Mouse (Mus musculus): ENCODE measurements around the gene Itga6. TPM values are rescaled to one million over a fixed set of nuclear protein-coding genes. Genes with fewer than 3 reads are reported as not detected.
"Not testable (repeated sequence)": the region's sequence is repeated elsewhere in the genome, so short reads cannot be mapped to it uniquely, and the experiment has no call there.

Itga6 gene
- polyA plus RNA-seq, 1 experiment from 2014 or later = 84.8 TPM

DNA sequence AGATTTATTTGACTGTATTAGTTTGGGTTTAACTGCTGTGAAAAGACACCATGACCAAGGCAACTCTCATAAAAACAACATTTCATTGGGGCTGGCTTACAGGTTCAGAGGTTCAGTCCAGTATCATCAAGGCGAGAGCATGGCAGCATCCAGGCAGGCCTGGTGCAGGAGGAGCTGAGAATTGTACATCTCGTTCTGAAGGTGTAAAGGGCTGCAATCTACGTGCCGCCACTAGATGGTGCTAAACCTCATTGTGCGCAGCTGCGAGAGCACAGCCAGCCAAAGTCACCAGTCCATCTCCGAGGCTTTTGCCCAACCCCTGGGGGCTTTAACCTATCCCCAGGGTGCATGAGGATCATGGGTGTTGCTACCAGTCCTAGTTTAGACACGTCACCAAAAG lies 106.7 kb downstream of the Itga6 start:
- H3K36me3 ChIP-seq (ENCODE audit: inconsistent target) = peaks cover 72% of the 10 kb centered on the region
- H3K79me2 ChIP-seq (ENCODE audit: inconsistent target); H3K4me3 ChIP-seq (ENCODE audit: inconsistent target); H3K27ac ChIP-seq: not testable (repeated sequence)
- WGBS (ENCODE audit: missing documents) = 50% methylated on average over 1 of the region's 8 CpGs

DNA sequence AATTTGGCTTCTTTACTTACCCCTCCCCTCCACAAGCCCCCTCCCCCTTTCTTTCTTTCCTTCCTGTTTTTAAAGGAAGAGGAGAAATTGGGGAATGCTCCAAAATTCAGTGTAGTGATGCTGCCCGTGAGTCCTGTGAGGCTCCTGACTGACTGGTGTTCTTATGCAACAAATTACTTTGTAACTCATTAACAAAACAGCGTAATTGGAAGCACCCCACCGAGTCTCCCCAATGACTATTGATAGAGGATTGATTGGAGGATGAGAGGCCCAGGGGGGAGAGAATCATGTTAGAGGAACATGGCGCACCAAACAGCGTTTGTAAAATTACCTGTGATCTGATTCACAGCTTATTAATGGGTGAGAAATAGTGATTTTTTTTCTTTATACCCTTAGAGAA lies 109.7 kb downstream of the Itga6 start:
- 83% methylated on average over 5 of the region's 5 CpGs for WGBS (ENCODE audit: missing documents)
- H3K36me3 ChIP-seq (ENCODE audit: inconsistent target) = peaks cover 49% of the 10 kb centered on the region
- no peaks in the 10 kb centered on the region for H3K79me2 ChIP-seq (ENCODE audit: inconsistent target)
- no peak overlapping the region for H3K4me3 ChIP-seq (ENCODE audit: inconsistent target)
- no peak overlapping the region for H3K27ac ChIP-seq

DNA sequence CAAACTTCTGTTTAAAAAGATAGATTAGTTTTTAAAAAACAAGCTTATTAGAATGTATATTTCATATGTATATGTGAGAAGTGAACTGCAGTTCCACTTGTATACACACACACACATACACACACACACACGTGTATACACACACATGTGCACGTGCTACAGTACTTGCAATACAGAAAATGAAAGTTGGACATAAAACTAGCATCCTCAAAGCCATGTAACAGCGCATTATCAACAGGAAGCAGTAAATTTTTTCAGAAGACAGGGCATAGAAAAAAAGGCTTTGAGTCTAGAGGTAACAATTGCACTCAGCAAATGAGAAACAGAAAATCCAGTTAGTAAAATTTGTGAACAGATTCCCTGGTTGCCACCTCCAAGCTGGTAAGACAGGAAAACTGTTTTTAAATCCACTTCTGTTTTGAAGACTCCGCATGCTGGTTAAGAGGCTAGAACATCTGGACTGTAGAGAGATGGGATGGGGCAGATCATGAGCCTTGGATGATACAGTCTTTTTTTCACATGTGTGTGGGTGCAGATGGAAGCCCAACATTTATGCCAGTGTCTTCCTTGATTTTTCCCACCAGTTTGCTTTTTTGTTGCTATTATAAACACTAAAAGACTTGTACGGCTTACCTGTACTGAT lies 118.2 kb downstream of the Itga6 start:
- H3K4me3 ChIP-seq (ENCODE audit: inconsistent target) = no peak overlapping the region
- H3K79me2 ChIP-seq (ENCODE audit: inconsistent target) = no peaks in the 10 kb centered on the region
- H3K36me3 ChIP-seq (ENCODE audit: inconsistent target) = no peaks in the 10 kb centered on the region
- WGBS (ENCODE audit: missing documents) = 53% methylated on average over 5 of the region's 5 CpGs
- H3K27ac ChIP-seq = no peak overlapping the region

DNA sequence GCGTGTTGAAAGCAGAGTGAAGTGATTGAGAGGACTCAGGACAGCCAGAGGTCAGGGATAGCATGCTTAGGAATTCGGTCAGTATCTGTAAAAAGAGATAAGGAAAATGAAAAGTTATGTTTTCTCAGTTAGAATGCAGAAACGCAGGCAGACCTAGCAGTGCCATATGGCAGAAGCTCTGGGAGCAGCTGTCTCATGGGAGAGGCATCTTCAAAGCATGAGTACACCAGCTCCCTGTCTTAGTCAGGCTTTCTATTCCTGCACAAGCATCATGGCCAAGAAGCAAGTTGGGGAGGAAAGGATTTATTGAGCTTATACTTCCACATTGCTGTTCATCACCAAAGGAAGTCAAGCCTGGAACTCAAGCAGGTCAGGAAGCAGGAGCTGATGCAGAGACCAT lies 119.6 kb downstream of the Itga6 start:
- no peak overlapping the region for H3K27ac ChIP-seq
- H3K4me3 ChIP-seq (ENCODE audit: inconsistent target) = no peak overlapping the region
- H3K36me3 ChIP-seq (ENCODE audit: inconsistent target) = no peaks in the 10 kb centered on the region
- H3K79me2 ChIP-seq (ENCODE audit: inconsistent target) = no peaks in the 10 kb centered on the region
- 89% methylated on average over 3 of the region's 3 CpGs for WGBS (ENCODE audit: missing documents)

DNA sequence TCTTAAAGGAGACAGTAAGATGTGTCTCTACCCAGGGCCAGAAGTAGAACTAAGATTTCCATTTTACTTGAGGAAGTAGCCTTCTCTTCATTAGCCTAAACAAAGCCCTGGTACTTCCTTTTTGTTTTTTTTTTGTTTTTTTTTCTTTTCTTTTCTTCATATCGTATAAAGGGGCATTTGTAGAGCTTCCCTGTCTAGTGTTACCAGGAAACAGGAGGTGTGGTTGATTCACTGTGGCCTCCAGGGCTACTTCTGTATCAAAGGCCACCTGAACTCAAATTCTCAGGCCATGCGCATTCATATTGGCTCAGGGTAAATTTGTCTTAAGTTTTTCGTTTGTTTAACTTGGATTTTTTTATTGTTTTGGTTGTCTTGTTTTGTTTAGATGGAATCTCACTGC lies 120.5 kb downstream of the Itga6 start:
- peak overlapping the region; percentile 60 for H3K27ac ChIP-seq
- H3K4me3 ChIP-seq (ENCODE audit: inconsistent target) = no peak overlapping the region
- 46% methylated on average over 3 of the region's 3 CpGs for WGBS (ENCODE audit: missing documents)
- H3K36me3 ChIP-seq (ENCODE audit: inconsistent target) = no peaks in the 10 kb centered on the region
- no peaks in the 10 kb centered on the region for H3K79me2 ChIP-seq (ENCODE audit: inconsistent target)

DNA sequence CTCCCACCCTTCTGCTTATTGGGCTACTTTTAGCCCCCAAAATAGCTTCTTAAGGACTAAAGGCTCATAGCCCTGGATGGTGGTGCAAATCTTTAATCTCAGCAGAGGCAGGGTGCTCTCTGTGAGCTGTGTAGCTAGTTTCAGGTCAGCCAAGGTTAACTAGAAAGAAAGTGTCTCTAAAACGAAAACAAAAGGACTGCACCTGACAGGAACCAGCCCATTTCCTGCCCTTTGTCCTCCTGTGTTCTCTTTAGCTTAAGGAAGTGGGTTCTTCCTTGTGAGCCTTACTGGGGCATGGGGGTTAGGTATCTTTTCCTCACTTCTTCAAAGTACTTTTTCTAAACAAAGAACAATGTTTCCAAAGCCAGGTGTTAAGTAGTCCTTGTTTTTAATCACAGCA lies 121.1 kb downstream of the Itga6 start:
- Histone ChIP-seq H3K36me3 (ENCODE audit: inconsistent target) (no peaks in the 10 kb centered on the region), H3K27ac (peak overlapping the region; percentile 60)
- WGBS (ENCODE audit: missing documents) = 4% methylated on average over 1 of the region's 1 CpGs

DNA sequence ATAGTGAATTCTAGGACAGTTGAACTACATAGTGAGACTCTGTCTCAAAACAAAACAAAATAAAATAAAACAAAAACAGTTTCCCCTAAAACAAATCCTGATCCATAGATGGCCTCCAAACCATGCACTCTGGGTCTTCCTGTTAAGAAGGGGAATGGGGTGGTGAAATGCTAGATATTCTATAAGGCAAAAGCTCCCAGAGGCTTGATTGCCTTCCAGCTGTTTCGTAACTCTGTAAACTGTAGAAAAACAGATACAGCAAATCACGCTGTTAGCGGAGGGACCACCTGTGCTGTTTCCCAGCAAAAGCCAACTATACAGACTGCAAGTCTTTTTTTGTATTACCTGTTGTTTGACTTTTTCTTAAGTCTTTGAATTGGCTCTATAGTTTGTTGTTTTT lies 121.6 kb downstream of the Itga6 start:
- no peaks in the 10 kb centered on the region for H3K79me2 ChIP-seq (ENCODE audit: inconsistent target)
- H3K36me3 ChIP-seq (ENCODE audit: inconsistent target) = no peaks in the 10 kb centered on the region
- WGBS (ENCODE audit: missing documents) = 21% methylated on average over 3 of the region's 3 CpGs
- H3K27ac ChIP-seq = peak overlapping the region; percentile 60
- no peak overlapping the region for H3K4me3 ChIP-seq (ENCODE audit: inconsistent target)

More for the DNA sequence above, 121.1 kb downstream of the Itga6 start:
- H3K4me3 ChIP-seq (ENCODE audit: inconsistent target) = no peak overlapping the region
- H3K79me2 ChIP-seq (ENCODE audit: inconsistent target) = no peaks in the 10 kb centered on the region

DNA sequence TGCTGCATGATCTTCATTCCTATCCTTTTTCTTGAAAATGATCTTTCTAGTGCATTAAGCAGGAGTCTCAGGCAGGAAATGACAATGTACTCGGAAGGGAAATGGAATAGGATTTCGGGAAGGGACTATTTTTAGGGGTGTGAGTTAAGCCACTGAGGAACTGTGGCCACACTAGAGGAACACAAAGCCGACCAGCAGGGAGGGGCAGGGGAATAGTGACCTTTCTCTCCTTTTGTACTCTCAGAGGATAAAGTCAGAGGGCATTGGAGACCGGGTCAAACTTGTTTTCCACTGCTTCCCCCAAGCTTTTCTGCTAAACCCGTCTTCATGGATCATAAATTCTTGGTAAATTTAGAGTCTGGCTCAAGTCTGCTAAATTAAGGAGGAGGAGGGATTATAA lies 122.1 kb downstream of the Itga6 start:
- H3K36me3 ChIP-seq (ENCODE audit: inconsistent target) = no peaks in the 10 kb centered on the region
- WGBS (ENCODE audit: missing documents) = 23% methylated on average over 5 of the region's 5 CpGs
- H3K27ac ChIP-seq = peak overlapping the region; percentile 60
- no peaks in the 10 kb centered on the region for H3K79me2 ChIP-seq (ENCODE audit: inconsistent target)
- no peak overlapping the region for H3K4me3 ChIP-seq (ENCODE audit: inconsistent target)

DNA sequence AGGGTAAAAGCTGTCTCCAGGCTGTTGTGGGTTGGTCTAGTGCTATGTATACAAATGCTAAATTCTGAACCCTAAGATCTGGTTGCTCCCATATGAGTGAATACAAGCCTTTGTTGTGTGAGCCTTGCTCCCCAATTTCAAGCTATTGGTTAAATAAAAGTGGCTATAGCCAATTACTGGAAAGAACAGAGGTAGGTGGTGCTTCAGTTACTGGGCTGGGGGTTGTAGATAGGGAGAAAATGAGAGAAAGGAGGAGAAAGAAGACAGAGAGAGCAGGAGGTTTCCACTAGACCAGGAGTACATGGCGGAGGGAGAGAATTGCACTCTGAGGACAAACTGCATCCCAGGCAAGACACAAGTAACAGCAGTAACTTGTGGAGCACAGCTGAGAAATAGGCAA lies 122.8 kb downstream of the Itga6 start:
- 100% methylated on average over 1 of the region's 1 CpGs for WGBS (ENCODE audit: missing documents)
- no peak overlapping the region for H3K27ac ChIP-seq

DNA sequence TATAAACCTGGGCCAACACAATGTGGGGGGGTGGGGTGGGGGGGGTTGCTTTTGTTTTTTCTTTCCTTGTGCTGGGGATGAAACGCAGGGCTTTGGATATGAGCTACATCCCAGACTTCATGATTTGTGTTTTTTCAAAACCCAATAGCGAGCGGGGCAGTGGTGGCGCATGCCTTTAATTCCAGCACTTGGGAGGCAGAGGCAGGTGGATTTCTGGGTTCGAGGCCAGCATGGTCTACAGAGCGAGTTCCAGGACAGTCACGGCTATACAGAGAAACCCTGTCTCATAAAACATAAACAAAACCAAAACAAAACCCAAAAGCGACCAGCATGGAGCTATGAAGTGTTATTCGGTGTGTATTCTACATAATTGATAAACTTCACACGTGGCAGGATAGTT lies 126.7 kb downstream of the Itga6 start:
- H3K4me3 ChIP-seq (ENCODE audit: inconsistent target) = peak overlapping the region; percentile 32; the same call in 1 of the 2 replicates
- H3K27ac ChIP-seq = peak overlapping the region; percentile 66
- 87% methylated on average over 10 of the region's 10 CpGs for WGBS (ENCODE audit: missing documents)
- no peaks in the 10 kb centered on the region for H3K36me3 ChIP-seq (ENCODE audit: inconsistent target)
- H3K79me2 ChIP-seq (ENCODE audit: inconsistent target) = peaks cover 32% of the 10 kb centered on the region

More for the DNA sequence above, 122.8 kb downstream of the Itga6 start:
- no peak overlapping the region for H3K4me3 ChIP-seq (ENCODE audit: inconsistent target)
- no peaks in the 10 kb centered on the region for H3K79me2 ChIP-seq (ENCODE audit: inconsistent target)
- no peaks in the 10 kb centered on the region for H3K36me3 ChIP-seq (ENCODE audit: inconsistent target)

DNA sequence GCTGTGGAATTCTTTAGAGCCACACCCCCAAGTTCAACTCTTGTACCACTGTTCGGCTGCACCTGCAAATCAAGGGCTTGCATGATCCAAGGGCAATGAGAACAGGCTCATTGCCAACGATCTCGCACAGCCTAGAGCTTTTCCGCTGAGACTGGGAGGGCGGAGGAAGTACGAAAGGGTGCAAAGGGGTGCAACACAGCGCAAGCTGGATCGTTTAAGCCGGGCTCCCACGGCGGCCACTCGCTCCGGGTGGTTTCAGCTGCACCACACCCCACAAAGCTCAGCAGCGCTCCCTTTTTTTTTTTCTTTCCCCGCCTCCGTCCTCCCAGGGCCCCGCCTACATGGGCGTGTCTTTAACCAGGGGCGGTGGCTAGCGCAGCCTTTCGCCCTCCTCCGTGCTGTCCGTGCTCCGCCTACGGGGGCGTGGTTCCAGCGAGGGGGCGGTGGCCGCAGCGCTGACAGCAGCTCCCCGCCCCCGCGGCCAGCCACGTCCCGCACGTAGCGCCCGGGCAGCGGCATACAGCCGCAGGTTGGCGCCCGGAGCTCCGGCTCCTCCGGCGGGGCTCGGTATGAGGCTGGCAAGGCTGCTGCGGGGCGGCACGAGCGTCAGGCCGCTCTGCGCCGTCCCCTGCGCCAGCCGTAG lies 127.5 kb downstream of the Itga6 start, which contains the start of gene Pdk1:
Pdk1 (plus strand) TSS at position 424 of the 643 bp plus-strand sequence.
- H3K79me2 ChIP-seq (ENCODE audit: inconsistent target) = peaks cover 32% of the 10 kb centered on the region
- WGBS (ENCODE audit: missing documents) = under 1% methylated on average over 55 of the region's 55 CpGs
- H3K36me3 ChIP-seq (ENCODE audit: inconsistent target) = no peaks in the 10 kb centered on the region
- peak within 1 kb of the TSS; percentile 48 for H3K4me3 ChIP-seq (ENCODE audit: inconsistent target)
- H3K27ac ChIP-seq = peak within 1 kb of the TSS; percentile 75

DNA sequence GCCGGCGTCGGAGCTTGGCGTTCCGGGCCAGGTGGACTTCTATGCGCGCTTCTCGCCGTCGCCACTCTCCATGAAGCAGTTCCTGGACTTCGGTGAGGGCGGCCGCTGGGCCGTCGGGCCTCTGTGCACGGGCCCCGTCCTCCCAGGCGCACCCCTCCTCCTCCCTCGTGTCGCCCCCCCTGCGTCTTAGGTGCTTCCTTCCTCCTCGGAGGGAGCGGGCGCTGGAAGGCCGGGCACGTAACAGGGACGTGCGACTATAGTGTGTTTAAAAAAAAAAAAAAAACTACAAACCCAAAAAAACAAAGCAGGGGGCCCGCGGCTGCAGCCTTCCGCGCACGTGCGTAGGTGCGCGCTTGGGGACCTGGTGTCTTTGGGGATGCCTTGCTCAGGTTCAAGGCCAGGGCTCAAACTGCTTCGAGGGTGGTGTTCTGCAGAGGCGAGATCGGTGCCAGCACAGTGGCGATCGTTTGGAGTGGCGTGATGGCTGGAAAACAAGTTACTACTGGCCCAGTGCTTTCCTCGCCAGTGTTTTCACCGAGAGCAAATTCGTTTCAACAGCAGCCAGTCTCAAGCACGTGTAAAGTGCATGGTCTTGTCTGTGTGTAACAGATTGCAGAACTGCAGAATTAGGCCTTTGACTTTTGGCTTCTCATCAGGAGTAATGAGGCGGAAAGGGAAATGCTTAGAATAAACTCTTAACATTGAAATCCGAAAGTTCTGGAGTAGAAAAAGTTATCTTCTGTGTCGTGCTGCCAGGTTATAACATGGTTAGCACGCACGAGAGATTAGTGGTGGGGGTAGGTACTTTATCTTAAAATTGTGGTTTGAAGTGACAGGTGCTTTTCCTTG lies 128.3 kb downstream of the Itga6 start:
- H3K79me2 ChIP-seq (ENCODE audit: inconsistent target) = peaks cover 32% of the 10 kb centered on the region
- WGBS (ENCODE audit: missing documents) = 3% methylated on average over 40 of the region's 51 CpGs
- H3K36me3 ChIP-seq (ENCODE audit: inconsistent target) = no peaks in the 10 kb centered on the region
- peak overlapping the region; percentile 48 for H3K4me3 ChIP-seq (ENCODE audit: inconsistent target)
- peak overlapping the region; percentile 75 for H3K27ac ChIP-seq

DNA sequence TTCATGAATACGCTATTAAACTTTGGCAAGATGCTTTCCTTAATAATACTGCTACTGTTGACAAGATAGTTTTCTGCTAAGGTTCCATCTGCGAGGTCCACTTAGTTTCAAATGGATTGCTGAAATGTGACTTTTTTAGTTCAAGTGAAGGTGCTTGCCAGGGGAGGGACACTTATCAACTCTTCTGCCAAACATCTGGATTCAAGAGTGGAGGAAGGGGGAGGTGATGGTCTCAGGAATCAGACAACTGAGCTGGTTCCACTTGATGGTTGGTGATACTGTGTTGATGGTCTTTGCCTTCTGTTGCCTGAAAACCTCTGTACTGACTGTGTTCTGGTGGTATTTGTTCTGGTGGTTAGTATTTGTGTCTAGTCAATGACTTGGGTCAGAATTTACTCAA lies 129.0 kb downstream of the Itga6 start:
- Histone ChIP-seq H3K36me3 (ENCODE audit: inconsistent target) (no peaks in the 10 kb centered on the region), H3K79me2 (ENCODE audit: inconsistent target) (peaks cover 32% of the 10 kb centered on the region), H3K27ac (peak overlapping the region; percentile 75), H3K4me3 (ENCODE audit: inconsistent target) (peak overlapping the region; percentile 48; the same call in 1 of the 2 replicates)
- WGBS (ENCODE audit: missing documents) = 57% methylated on average over 2 of the region's 2 CpGs

DNA sequence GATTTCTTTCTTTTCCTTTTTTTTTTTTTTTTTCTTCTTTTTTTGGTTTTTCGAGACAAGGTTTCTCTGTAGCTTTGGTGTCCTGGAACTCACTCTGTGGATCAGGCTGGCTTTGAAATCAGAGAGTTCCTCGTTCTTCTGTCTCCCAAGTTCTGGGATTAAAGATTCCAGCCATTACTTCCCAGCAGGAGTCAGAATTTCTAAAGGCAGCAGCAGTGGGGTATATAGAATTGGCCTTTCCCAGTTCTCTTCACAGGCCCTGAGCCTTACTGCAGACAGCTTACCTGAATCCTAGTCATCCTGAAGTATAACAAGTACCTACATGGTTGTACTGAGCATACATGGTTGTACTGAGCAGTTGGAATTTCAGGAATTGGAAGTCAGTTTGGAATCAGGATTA lies 129.4 kb downstream of the Itga6 start:
- 83% methylated on average over 1 of the region's 2 CpGs for WGBS (ENCODE audit: missing documents)
- Histone ChIP-seq H3K79me2 (ENCODE audit: inconsistent target) (peaks cover 32% of the 10 kb centered on the region), H3K27ac (no peak overlapping the region), H3K4me3 (ENCODE audit: inconsistent target) (peak overlapping the region; percentile 48; the same call in 1 of the 2 replicates), H3K36me3 (ENCODE audit: inconsistent target) (peaks cover under 1% of the 10 kb centered on the region; the same call in 1 of the 2 replicates)

DNA sequence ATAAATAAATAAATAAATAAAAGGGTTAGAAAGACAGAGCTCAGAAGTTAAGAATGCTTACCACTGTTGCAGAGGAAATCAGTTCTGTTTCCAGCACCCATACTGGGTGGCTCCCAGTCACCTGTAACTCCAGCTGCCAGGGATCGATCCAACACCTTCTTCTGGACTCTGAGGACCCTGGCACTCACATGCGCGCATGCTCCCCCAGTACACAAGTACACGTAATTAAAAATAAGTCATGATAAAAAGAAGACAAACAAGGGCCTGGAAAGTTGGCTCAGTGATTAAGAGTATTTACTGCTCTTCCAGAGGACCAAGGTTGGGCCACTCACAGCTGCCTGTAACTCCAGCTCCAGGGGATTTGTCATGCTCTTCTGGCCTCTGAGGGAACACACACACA lies 132.4 kb downstream of the Itga6 start:
- H3K36me3 ChIP-seq (ENCODE audit: inconsistent target) = peaks cover 10% of the 10 kb centered on the region
- H3K27ac ChIP-seq = no peak overlapping the region
- H3K79me2 ChIP-seq (ENCODE audit: inconsistent target) = peaks cover 32% of the 10 kb centered on the region
- no peak overlapping the region for H3K4me3 ChIP-seq (ENCODE audit: inconsistent target)
- 98% methylated on average over 4 of the region's 4 CpGs for WGBS (ENCODE audit: missing documents)

All from macrophage (primary cell).